Mouse (Mus musculus): Measurements from ENCODE around the gene Olfr94. TPM values are rescaled to one million over a fixed set of nuclear protein-coding genes. Genes with fewer than 3 reads are reported as not detected.
"Not testable (repeated sequence)": the region's sequence is repeated elsewhere in the genome, so short reads cannot be mapped to it uniquely, and the experiment has no call there.

The Olfr94 gene
- not detected in 2 replicates for total RNA-seq (2012; rRNA removed)

DNA sequence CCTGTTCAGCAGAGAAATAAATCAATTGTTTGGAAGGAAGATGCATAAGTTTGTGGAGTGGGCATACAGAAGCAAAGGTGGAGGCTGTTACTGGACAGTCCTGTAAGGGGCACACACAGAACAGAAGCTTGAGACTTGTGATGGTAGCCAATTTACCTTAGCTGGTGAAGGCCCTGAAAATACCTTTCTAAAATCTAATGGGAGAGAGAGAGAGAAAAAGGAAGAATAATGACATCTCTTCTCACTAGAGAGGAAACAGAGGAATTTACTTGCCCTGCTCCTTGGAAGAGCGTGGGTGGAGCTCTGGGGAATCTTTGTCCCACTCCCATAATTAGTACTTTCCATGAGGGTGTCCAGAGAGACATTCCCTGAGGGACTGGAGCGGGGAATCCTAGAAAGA lies at the start of gene Olfr94:
TSS of gene Olfr94 (minus strand) at position 101 of the 400 bp plus-strand sequence.
- H3K27ac ChIP-seq (ENCODE audit: insufficient read depth, low read depth, low read length, poor library complexity, severe bottlenecking): no peak within 1 kb of the TSS
- peaks cover 1 to 4% of the 10 kb centered on the region in 2 experiments; a peak in 1 of 4 replicates for H3K4me1 ChIP-seq (ENCODE audit: control insufficient read depth in 2 of 2, insufficient read depth in 2 of 2, low read length in 2 of 2, poor library complexity in 1 of 2)
- no peak within 1 kb of the TSS for H3K4me3 ChIP-seq (ENCODE audit: insufficient read depth in 1 of 2, low read depth in 1 of 2, low read length in 2 of 2, poor library complexity in 1 of 2, severe bottlenecking in 1 of 2)
- no peak for TF ChIP-seq CHD2 (IDR thresholded peaks at IDR 0.05; ENCODE audit: low read depth, low read length)
- no peak for TF ChIP-seq ZNF384 (IDR thresholded peaks at IDR 0.05; ENCODE audit: low read depth, low read length)
- TF ChIP-seq HCFC1 (IDR thresholded peaks at IDR 0.05; ENCODE audit: borderline replicate concordance, insufficient read depth, low read length): no peak
- no peak for TF ChIP-seq ZC3H11A (IDR thresholded peaks at IDR 0.05; ENCODE audit: borderline replicate concordance, low read depth, low read length)
- no peak for TF ChIP-seq MAFK (IDR thresholded peaks at IDR 0.05; ENCODE audit: insufficient read depth, low read depth, low read length)
- in situ Hi-C loops (cut with MboI; ENCODE audit: low sequenced_read_pairs in 2 of 2, unreplicated experiment in 2 of 2): loop anchor here (5.0 to 10.0 kb wide), 2 partner anchors 306 to 309 kb away; partner anchors contain the start of genes Trim40 (in 2 of the 2) and Trim31 (in 1 of the 2)
- no peaks in the 10 kb centered on the region for H3K9me3 ChIP-seq (ENCODE audit: control insufficient read depth, insufficient read depth, low read depth, low read length)
- no peak within 1 kb of the TSS for H3K9ac ChIP-seq (ENCODE audit: insufficient read depth, low read depth, low read length, poor library complexity, severe bottlenecking)
- H3K36me3 ChIP-seq (ENCODE audit: control insufficient read depth, insufficient read depth, low read length, poor library complexity, severe bottlenecking): no peaks in the 10 kb centered on the region
- DNase-seq (ENCODE audit: low read depth, low spot score): no peak

GRCm38 (mm10) chr17:37250544-37250943 lies 49.8 kb upstream of the Olfr94 start:
- no peak overlapping the region for H3K9ac ChIP-seq (ENCODE audit: insufficient read depth, low read depth, low read length, poor library complexity, severe bottlenecking)
- DNase-seq (ENCODE audit: low read depth, low spot score): no peak
- peaks cover 2 to 4% of the 10 kb centered on the region in 2 experiments; a peak in 1 of 4 replicates for H3K4me1 ChIP-seq (ENCODE audit: control insufficient read depth in 2 of 2, insufficient read depth in 2 of 2, low read length in 2 of 2, poor library complexity in 1 of 2)
- no peaks in the 10 kb centered on the region for H3K9me3 ChIP-seq (ENCODE audit: control insufficient read depth, insufficient read depth, low read depth, low read length)
- no peak overlapping the region for H3K4me3 ChIP-seq (ENCODE audit: insufficient read depth in 1 of 2, low read depth in 1 of 2, low read length in 2 of 2, poor library complexity in 1 of 2, severe bottlenecking in 1 of 2)
- H3K27ac ChIP-seq (ENCODE audit: insufficient read depth, low read depth, low read length, poor library complexity, severe bottlenecking): no peak overlapping the region
- H3K36me3 ChIP-seq (ENCODE audit: control insufficient read depth, insufficient read depth, low read length, poor library complexity, severe bottlenecking): no peaks in the 10 kb centered on the region
- in situ Hi-C loops (cut with MboI; ENCODE audit: low sequenced_read_pairs in 2 of 2, unreplicated experiment in 2 of 2): no loop called here
- TF ChIP-seq ZC3H11A (IDR thresholded peaks at IDR 0.05; ENCODE audit: borderline replicate concordance, low read depth, low read length): peak; percentile 78
- TF ChIP-seq MAFK (IDR thresholded peaks at IDR 0.05; ENCODE audit: insufficient read depth, low read depth, low read length): no peak

GRCm38 (mm10) chr17:37249460-37249859 lies 48.7 kb upstream of the Olfr94 start:
- Histone ChIP-seq H3K4me3 (ENCODE audit: insufficient read depth in 1 of 2, low read depth in 1 of 2, low read length in 2 of 2, poor library complexity in 1 of 2, severe bottlenecking in 1 of 2) (no peak overlapping the region), H3K27ac (ENCODE audit: insufficient read depth, low read depth, low read length, poor library complexity, severe bottlenecking) (no peak overlapping the region), H3K9me3 (ENCODE audit: control insufficient read depth, insufficient read depth, low read depth, low read length) (no peaks in the 10 kb centered on the region), H3K4me1 (ENCODE audit: control insufficient read depth in 2 of 2, insufficient read depth in 2 of 2, low read length in 2 of 2, poor library complexity in 1 of 2) (peaks cover 2 to 5% of the 10 kb centered on the region in 2 experiments; a peak in 1 of 4 replicates), H3K9ac (ENCODE audit: insufficient read depth, low read depth, low read length, poor library complexity, severe bottlenecking) (no peak overlapping the region), H3K36me3 (ENCODE audit: control insufficient read depth, insufficient read depth, low read length, poor library complexity, severe bottlenecking) (no peaks in the 10 kb centered on the region)
- TF ChIP-seq CHD2 (IDR thresholded peaks at IDR 0.05; ENCODE audit: low read depth, low read length) (no peak), ZC3H11A (IDR thresholded peaks at IDR 0.05; ENCODE audit: borderline replicate concordance, low read depth, low read length) (no peak), HCFC1 (IDR thresholded peaks at IDR 0.05; ENCODE audit: borderline replicate concordance, insufficient read depth, low read length) (no peak), ZNF384 (IDR thresholded peaks at IDR 0.05; ENCODE audit: low read depth, low read length) (no peak), MAFK (IDR thresholded peaks at IDR 0.05; ENCODE audit: insufficient read depth, low read depth, low read length) (no peak)
- in situ Hi-C loops (cut with MboI; ENCODE audit: low sequenced_read_pairs in 2 of 2, unreplicated experiment in 2 of 2): no loop called here
- DNase-seq (ENCODE audit: low read depth, low spot score): no peak

- TF ChIP-seq CHD2 (IDR thresholded peaks at IDR 0.05; ENCODE audit: low read depth, low read length) (peak; percentile 92), MAFK (IDR thresholded peaks at IDR 0.05; ENCODE audit: insufficient read depth, low read depth, low read length) (no peak), HCFC1 (IDR thresholded peaks at IDR 0.05; ENCODE audit: borderline replicate concordance, insufficient read depth, low read length) (no peak)
- in situ Hi-C loops (cut with MboI; ENCODE audit: low sequenced_read_pairs in 2 of 2, unreplicated experiment in 2 of 2): no loop called here
- no peak overlapping the region for H3K4me3 ChIP-seq (ENCODE audit: insufficient read depth in 1 of 2, low read depth in 1 of 2, low read length in 2 of 2, poor library complexity in 1 of 2, severe bottlenecking in 1 of 2)
- no peak overlapping the region for H3K27ac ChIP-seq (ENCODE audit: insufficient read depth, low read depth, low read length, poor library complexity, severe bottlenecking)
- H3K4me1 ChIP-seq (ENCODE audit: control insufficient read depth in 2 of 2, insufficient read depth in 2 of 2, low read length in 2 of 2, poor library complexity in 1 of 2): peaks cover 2 to 5% of the 10 kb centered on the region in 2 experiments; a peak in 1 of 4 replicates
- DNase-seq (ENCODE audit: low read depth, low spot score): peak; percentile 62
- H3K9me3 ChIP-seq (ENCODE audit: control insufficient read depth, insufficient read depth, low read depth, low read length): no peaks in the 10 kb centered on the region
- no peak overlapping the region for H3K9ac ChIP-seq (ENCODE audit: insufficient read depth, low read depth, low read length, poor library complexity, severe bottlenecking)
- no peaks in the 10 kb centered on the region for H3K36me3 ChIP-seq (ENCODE audit: control insufficient read depth, insufficient read depth, low read length, poor library complexity, severe bottlenecking)
Measured at GRCm38 (mm10) chr17:37246715-37247114, 45.9 kb upstream of the Olfr94 start.

DNA sequence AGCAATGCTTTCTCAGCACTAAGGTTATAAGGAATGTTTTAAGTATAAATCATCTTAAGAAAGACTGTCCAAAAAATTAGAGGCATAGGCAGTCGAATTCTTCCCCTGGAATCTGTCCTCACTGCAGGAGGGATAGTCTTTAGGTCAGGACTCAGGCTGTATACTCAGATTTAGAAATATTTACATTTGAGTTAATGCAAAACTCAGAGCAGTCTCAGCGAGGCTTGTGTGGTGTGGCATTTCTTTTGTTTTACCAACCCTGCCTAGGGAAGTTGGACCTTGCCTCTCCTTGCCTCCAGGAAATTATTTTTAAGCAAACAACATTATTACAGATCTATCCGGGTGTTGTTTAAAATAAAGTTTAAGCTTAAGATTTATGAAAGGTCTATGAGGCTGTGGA lies 41.4 kb upstream of the Olfr94 start:
- H3K9ac ChIP-seq (ENCODE audit: insufficient read depth, low read depth, low read length, poor library complexity, severe bottlenecking): no peak overlapping the region
- H3K9me3 ChIP-seq (ENCODE audit: control insufficient read depth, insufficient read depth, low read depth, low read length): peaks cover 1% of the 10 kb centered on the region; the same call in 1 of the 2 replicates
- H3K4me1 ChIP-seq (ENCODE audit: control insufficient read depth in 2 of 2, insufficient read depth in 2 of 2, low read length in 2 of 2, poor library complexity in 1 of 2): peaks cover 2 to 5% of the 10 kb centered on the region in 2 experiments; a peak in 1 of 4 replicates
- no peaks in the 10 kb centered on the region for H3K36me3 ChIP-seq (ENCODE audit: control insufficient read depth, insufficient read depth, low read length, poor library complexity, severe bottlenecking)
- in situ Hi-C loops (cut with MboI; ENCODE audit: low sequenced_read_pairs in 2 of 2, unreplicated experiment in 2 of 2): no loop called here
- H3K27ac ChIP-seq (ENCODE audit: insufficient read depth, low read depth, low read length, poor library complexity, severe bottlenecking): no peak overlapping the region
- no peak for DNase-seq (ENCODE audit: low read depth, low spot score)
- H3K4me3 ChIP-seq (ENCODE audit: insufficient read depth in 1 of 2, low read depth in 1 of 2, low read length in 2 of 2, poor library complexity in 1 of 2, severe bottlenecking in 1 of 2): no peak overlapping the region
- TF ChIP-seq MAFK (IDR thresholded peaks at IDR 0.05; ENCODE audit: insufficient read depth, low read depth, low read length) (no peak), HCFC1 (IDR thresholded peaks at IDR 0.05; ENCODE audit: borderline replicate concordance, insufficient read depth, low read length) (no peak), ZC3H11A (IDR thresholded peaks at IDR 0.05; ENCODE audit: borderline replicate concordance, low read depth, low read length) (no peak), CHD2 (IDR thresholded peaks at IDR 0.05; ENCODE audit: low read depth, low read length) (no peak), ZNF384 (IDR thresholded peaks at IDR 0.05; ENCODE audit: low read depth, low read length) (no peak)

DNA sequence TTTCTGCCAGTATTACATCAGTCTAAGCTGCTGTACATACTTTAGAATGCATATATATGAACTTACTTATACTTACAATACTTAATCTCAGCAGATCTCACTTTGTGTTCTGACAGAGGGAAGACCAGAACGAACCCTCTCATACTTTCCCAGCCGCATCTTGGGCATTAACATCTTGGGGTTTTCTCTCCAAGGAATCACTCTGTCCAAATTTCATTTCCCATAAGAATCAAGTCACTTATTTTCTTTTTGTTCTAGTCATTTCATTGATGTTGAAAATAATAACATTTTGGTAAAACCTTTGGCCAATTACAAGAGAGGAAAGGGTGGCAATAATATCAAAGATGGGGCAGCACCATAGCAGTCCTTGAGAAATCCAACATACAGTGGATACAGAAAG lies 36.4 kb upstream of the Olfr94 start, which contains the start of gene Olfr97:
TSS of gene Olfr97 (minus strand) at position 101 of the 400 bp plus-strand sequence.
- DNase-seq (ENCODE audit: low read depth, low spot score); H3K4me1 ChIP-seq (ENCODE audit: control insufficient read depth in 2 of 2, insufficient read depth in 2 of 2, low read length in 2 of 2, poor library complexity in 1 of 2); H3K9ac ChIP-seq (ENCODE audit: insufficient read depth, low read depth, low read length, poor library complexity, severe bottlenecking); in situ Hi-C loops (cut with MboI; ENCODE audit: low sequenced_read_pairs in 2 of 2, unreplicated experiment in 2 of 2); H3K9me3 ChIP-seq (ENCODE audit: control insufficient read depth, insufficient read depth, low read depth, low read length); H3K27ac ChIP-seq (ENCODE audit: insufficient read depth, low read depth, low read length, poor library complexity, severe bottlenecking); H3K36me3 ChIP-seq (ENCODE audit: control insufficient read depth, insufficient read depth, low read length, poor library complexity, severe bottlenecking); H3K4me3 ChIP-seq (ENCODE audit: insufficient read depth in 1 of 2, low read depth in 1 of 2, low read length in 2 of 2, poor library complexity in 1 of 2, severe bottlenecking in 1 of 2): not testable (repeated sequence)

All from ES-E14 (cell line).